Mouse (Mus musculus): ENCODE data around the gene Dynlt1b. TPM values are rescaled to one million over a fixed set of nuclear protein-coding genes. Genes with fewer than 3 reads are reported as not detected.
"Not testable (repeated sequence)": the region's sequence is repeated elsewhere in the genome, so short reads cannot be mapped to it uniquely, and the experiment has no call there.

The Dynlt1b gene
- polyA plus RNA-seq, 1 experiment from 2014 or later = 613 TPM

DNA sequence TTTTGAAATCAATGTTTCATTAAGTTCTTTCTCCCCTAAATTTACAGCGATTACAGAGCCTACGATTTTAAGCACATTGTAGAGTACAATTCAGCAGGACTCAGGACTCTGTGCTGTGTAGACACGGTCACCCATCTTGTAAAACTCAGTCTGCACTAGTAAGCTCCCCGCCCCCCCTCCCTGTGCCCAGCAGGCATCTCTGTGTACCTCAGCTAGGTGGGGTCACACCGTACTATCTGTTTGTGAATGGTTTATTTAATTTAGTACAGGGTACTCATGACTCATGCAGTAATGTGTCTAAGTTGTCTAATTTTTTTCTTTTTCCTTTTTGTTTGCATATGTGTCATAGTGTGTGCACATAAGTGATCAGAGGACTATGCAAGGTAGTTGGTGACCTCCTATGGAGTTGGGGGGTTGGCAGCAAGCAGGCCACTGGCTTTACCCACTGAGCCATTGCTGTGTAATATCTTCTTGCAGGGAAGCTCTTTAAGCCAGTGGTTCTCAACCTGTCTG is 31.2 kb downstream of the Dynlt1b start:
- not testable (repeated sequence) for H3K36me3 ChIP-seq (ENCODE audit: control insufficient read depth, insufficient read depth, low read length); ATAC-seq (replicated peaks; ENCODE audit: low FRiP score, low TSS enrichment, low read depth); H3K27ac ChIP-seq (ENCODE audit: low read depth); DNase-seq (ENCODE audit: low spot score); H3K4me1 ChIP-seq (replicated peaks; ENCODE audit: control insufficient read depth, insufficient read depth, low read length); H3K4me2 ChIP-seq (ENCODE audit: low read length); H3K27me3 ChIP-seq (replicated peaks; ENCODE audit: control insufficient read depth, insufficient read depth, low read length); H3K9me3 ChIP-seq (ENCODE audit: control insufficient read depth, low read length); H3K4me3 ChIP-seq (ENCODE audit: low read depth, low read length); H3K9ac ChIP-seq (ENCODE audit: low read length)
- WGBS = 94% methylated on average over 5 of the region's 5 CpGs

DNA sequence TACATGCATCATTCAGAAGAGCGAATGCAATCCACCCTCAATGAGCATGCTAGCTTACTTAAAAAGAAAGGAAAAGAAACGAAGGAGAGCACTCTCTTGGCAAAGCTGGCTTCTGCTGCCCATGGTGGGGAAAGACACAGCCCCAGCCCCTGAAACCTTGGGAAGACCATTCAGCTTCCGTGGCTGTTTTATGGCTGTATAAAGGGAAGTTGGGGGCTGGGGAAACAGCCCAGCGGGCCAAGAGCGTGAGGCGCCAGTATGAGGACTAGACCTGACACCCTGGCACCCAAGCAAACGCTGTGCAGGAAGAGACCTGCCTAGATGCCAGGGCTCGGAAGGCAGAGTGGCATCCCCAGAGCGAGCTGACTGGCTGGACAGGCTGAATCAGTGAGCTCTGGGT is 35.8 kb downstream of the Dynlt1b start:
- WGBS = 87% methylated on average over 9 of the region's 9 CpGs

DNA sequence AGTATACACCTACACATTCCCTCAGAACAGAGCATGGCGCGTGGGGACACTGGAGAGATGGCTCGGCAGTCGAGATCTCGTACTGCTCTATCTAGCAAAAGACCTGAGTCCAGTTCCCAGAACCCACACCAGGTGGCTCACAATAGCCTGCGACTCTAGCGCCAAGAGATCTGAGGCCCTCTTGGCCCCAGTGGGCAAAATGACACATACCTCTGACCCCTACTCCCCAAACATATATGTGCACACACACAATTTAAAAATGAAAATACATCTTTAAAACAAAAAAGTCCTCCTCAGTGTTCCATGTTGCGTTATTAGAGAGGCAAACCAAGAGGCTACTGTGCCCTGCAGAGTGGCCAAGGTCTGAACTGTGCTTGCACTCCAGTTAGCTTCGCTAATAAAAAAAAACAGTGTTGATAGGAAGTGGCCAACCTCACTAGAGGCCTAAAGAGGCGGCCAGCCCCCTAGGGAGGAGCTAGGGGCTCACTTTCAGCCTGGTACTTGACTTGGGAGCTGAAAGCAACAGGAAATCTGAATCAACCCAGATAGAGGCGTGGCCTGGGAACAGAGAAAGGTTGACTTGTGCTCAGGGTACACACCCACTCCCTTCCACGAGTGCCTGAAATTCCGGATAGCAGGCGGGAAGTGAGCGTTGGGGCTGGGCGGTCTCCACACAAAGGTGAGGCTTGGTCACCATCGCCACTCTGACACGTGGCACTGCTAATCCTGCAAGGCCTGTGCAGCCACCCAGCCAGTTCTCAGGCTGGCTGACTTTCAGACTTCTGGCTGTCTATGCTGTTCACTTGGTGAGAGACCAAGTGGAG is 37.9 kb downstream of the Dynlt1b start:
- H3K4me3 ChIP-seq (ENCODE audit: low read depth, low read length); H3K27me3 ChIP-seq (replicated peaks; ENCODE audit: control insufficient read depth, insufficient read depth, low read length); H3K4me1 ChIP-seq (replicated peaks; ENCODE audit: control insufficient read depth, insufficient read depth, low read length); H3K4me2 ChIP-seq (ENCODE audit: low read length); H3K9ac ChIP-seq (ENCODE audit: low read length); H3K36me3 ChIP-seq (ENCODE audit: control insufficient read depth, insufficient read depth, low read length); H3K9me3 ChIP-seq (ENCODE audit: control insufficient read depth, low read length): not testable (repeated sequence)
- DNase-seq (ENCODE audit: low spot score) = peak; percentile 78
- H3K27ac ChIP-seq (ENCODE audit: low read depth) = peak overlapping the region; percentile 16; the same call in 1 of the 2 replicates
- ATAC-seq (replicated peaks; ENCODE audit: low FRiP score, low TSS enrichment, low read depth) = peak; percentile 76
- 51% methylated on average over 16 of the region's 18 CpGs for WGBS

More for the DNA sequence above, 35.8 kb downstream of the Dynlt1b start:
- not testable (repeated sequence) for H3K9ac ChIP-seq (ENCODE audit: low read length); DNase-seq (ENCODE audit: low spot score); ATAC-seq (replicated peaks; ENCODE audit: low FRiP score, low TSS enrichment, low read depth); H3K36me3 ChIP-seq (ENCODE audit: control insufficient read depth, insufficient read depth, low read length); H3K27ac ChIP-seq (ENCODE audit: low read depth); H3K4me3 ChIP-seq (ENCODE audit: low read depth, low read length); H3K4me1 ChIP-seq (replicated peaks; ENCODE audit: control insufficient read depth, insufficient read depth, low read length); H3K4me2 ChIP-seq (ENCODE audit: low read length); H3K27me3 ChIP-seq (replicated peaks; ENCODE audit: control insufficient read depth, insufficient read depth, low read length); H3K9me3 ChIP-seq (ENCODE audit: control insufficient read depth, low read length)

DNA sequence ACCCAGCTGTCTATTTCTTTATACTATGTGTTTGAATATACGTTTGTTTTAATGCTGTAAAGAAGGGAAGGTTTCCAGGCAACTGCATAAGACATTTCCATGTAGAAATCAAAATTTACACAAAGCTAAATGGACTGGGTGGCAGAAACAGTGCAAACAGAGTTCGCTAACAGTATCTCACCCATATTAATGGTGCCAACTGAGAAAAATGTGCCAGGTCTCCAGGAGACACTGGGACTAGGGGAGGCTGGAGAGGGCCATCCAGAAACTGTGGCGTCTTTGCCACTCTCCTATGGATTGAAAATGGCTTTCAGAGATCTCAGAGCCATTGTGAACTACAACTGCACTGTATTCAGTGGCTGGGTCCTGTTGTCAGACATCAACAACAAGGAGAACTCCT is 40.1 kb downstream of the Dynlt1b start:
- not testable (repeated sequence) for H3K4me2 ChIP-seq (ENCODE audit: low read length); H3K27me3 ChIP-seq (replicated peaks; ENCODE audit: control insufficient read depth, insufficient read depth, low read length); H3K36me3 ChIP-seq (ENCODE audit: control insufficient read depth, insufficient read depth, low read length); H3K27ac ChIP-seq (ENCODE audit: low read depth); H3K4me1 ChIP-seq (replicated peaks; ENCODE audit: control insufficient read depth, insufficient read depth, low read length); H3K9ac ChIP-seq (ENCODE audit: low read length); H3K4me3 ChIP-seq (ENCODE audit: low read depth, low read length); H3K9me3 ChIP-seq (ENCODE audit: control insufficient read depth, low read length); DNase-seq (ENCODE audit: low spot score); ATAC-seq (replicated peaks; ENCODE audit: low FRiP score, low TSS enrichment, low read depth)
- 78% methylated on average over 2 of the region's 3 CpGs for WGBS

DNA sequence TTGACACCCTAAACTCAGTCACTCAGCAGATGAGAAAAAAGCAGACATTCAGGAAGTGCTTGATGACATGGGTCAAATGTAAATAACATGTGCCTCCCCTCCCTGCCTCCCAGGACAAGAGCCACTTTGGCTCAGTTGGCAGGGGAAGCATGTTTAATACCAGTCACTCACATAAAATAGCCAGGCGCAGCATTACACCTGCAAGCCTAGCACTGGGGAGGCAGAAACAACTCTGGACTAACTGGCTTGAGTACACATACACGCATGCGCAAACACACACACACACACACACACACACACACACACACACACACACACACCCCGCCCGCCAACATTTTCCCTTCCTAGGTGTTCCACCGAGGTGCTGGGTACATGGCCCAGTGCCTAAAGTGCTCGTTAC is 40.8 kb downstream of the Dynlt1b start:
- not testable (repeated sequence) for H3K4me3 ChIP-seq (ENCODE audit: low read depth, low read length); H3K9ac ChIP-seq (ENCODE audit: low read length); ATAC-seq (replicated peaks; ENCODE audit: low FRiP score, low TSS enrichment, low read depth); H3K27me3 ChIP-seq (replicated peaks; ENCODE audit: control insufficient read depth, insufficient read depth, low read length); DNase-seq (ENCODE audit: low spot score); H3K27ac ChIP-seq (ENCODE audit: low read depth); H3K4me2 ChIP-seq (ENCODE audit: low read length); H3K9me3 ChIP-seq (ENCODE audit: control insufficient read depth, low read length); H3K36me3 ChIP-seq (ENCODE audit: control insufficient read depth, insufficient read depth, low read length); H3K4me1 ChIP-seq (replicated peaks; ENCODE audit: control insufficient read depth, insufficient read depth, low read length)
- 87% methylated on average over 6 of the region's 7 CpGs for WGBS

DNA sequence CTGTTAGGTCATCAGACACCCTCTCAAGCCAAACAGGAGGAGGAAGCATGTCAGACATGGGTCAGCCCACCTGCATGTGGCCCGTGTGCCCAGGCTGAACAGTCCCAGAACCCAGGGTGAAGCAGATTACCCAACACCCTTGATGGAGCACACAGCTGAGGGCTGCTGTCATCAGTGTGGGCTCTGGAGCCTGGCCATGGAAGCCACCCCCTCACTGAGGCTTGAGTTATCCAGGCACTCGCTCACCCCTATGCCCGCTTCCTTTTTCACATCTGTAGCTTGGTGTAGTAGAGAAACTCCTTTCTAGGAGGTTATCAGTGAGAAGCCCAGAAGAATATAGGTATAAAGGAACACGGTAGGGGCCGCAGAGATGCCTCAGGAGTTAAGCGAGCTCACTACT is 45.4 kb downstream of the Dynlt1b start:
- H3K4me2 ChIP-seq (ENCODE audit: low read length) = not testable (repeated sequence)
- 93% methylated on average over 6 of the region's 6 CpGs for WGBS

DNA sequence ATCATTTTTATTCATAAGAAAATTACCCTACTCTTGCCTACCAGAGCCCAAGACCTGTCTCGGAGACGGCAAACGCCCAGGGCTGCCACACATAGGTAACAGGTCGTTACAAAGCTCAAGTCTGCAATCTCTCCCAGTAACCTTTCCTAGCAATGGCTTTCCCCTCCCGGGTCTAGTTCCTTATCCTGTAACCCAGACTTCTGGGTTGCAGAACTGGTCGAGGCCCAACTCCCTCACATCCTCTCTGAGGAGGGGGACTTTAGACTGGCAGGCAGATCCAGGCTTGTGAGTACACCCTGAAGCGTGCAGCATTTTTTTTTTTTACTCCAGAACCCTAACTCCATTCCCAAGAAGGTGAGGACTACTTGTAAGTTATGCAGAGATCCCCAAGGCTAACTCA is 46.0 kb downstream of the Dynlt1b start:
- H3K9me3 ChIP-seq (ENCODE audit: control insufficient read depth, low read length); H3K4me1 ChIP-seq (replicated peaks; ENCODE audit: control insufficient read depth, insufficient read depth, low read length); ATAC-seq (replicated peaks; ENCODE audit: low FRiP score, low TSS enrichment, low read depth); H3K36me3 ChIP-seq (ENCODE audit: control insufficient read depth, insufficient read depth, low read length); H3K27ac ChIP-seq (ENCODE audit: low read depth); H3K9ac ChIP-seq (ENCODE audit: low read length); H3K27me3 ChIP-seq (replicated peaks; ENCODE audit: control insufficient read depth, insufficient read depth, low read length): not testable (repeated sequence)
- peak overlapping the region; percentile 84 for H3K4me2 ChIP-seq (ENCODE audit: low read length)
- 54% methylated on average over 6 of the region's 7 CpGs for WGBS
- peak overlapping the region; percentile 71 for H3K4me3 ChIP-seq (ENCODE audit: low read depth, low read length)
- peak; percentile 68 for DNase-seq (ENCODE audit: low spot score)

More for the DNA sequence above, 45.4 kb downstream of the Dynlt1b start:
- not testable (repeated sequence) for H3K27me3 ChIP-seq (replicated peaks; ENCODE audit: control insufficient read depth, insufficient read depth, low read length); ATAC-seq (replicated peaks; ENCODE audit: low FRiP score, low TSS enrichment, low read depth); H3K4me3 ChIP-seq (ENCODE audit: low read depth, low read length); H3K4me1 ChIP-seq (replicated peaks; ENCODE audit: control insufficient read depth, insufficient read depth, low read length); H3K36me3 ChIP-seq (ENCODE audit: control insufficient read depth, insufficient read depth, low read length); H3K9ac ChIP-seq (ENCODE audit: low read length); H3K9me3 ChIP-seq (ENCODE audit: control insufficient read depth, low read length); H3K27ac ChIP-seq (ENCODE audit: low read depth)
- peak; percentile 58 for DNase-seq (ENCODE audit: low spot score)

DNA sequence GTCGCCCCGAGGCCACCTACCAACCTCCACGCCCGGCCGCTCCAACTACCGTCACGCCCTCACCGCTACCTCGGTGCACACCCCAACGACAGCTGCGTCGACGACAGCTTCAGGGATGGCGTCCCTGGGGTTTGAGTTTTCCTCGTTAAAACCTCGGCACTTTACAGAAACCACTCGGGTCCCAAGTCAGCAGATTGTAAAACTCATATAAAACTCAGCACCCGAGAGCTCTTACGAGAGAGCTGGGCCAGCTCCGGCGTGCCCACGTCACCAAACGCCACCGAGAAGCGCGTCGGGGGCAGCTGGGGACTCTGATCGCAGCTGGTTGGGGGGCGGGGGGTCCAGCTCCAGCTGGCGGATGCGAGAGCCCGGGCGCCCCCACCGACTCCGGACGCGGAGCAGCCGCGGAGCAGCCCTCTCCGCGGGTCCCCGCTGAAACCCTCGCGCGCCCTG is 46.6 kb downstream of the Dynlt1b start:
- H3K4me3 ChIP-seq (ENCODE audit: low read depth, low read length) = peak overlapping the region; percentile 71
- not testable (repeated sequence) for H3K4me1 ChIP-seq (replicated peaks; ENCODE audit: control insufficient read depth, insufficient read depth, low read length); H3K36me3 ChIP-seq (ENCODE audit: control insufficient read depth, insufficient read depth, low read length); H3K9me3 ChIP-seq (ENCODE audit: control insufficient read depth, low read length); H3K27me3 ChIP-seq (replicated peaks; ENCODE audit: control insufficient read depth, insufficient read depth, low read length)
- DNase-seq (ENCODE audit: low spot score) (peak; percentile 89), ATAC-seq (replicated peaks; ENCODE audit: low FRiP score, low TSS enrichment, low read depth) (peak; percentile 74)
- peak overlapping the region; percentile 84 for H3K4me2 ChIP-seq (ENCODE audit: low read length)
- peak overlapping the region; percentile 29; the same call in 1 of the 2 replicates for H3K27ac ChIP-seq (ENCODE audit: low read depth)
- under 1% methylated on average over 45 of the region's 45 CpGs for WGBS
- peak overlapping the region; percentile 75 for H3K9ac ChIP-seq (ENCODE audit: low read length)

DNA sequence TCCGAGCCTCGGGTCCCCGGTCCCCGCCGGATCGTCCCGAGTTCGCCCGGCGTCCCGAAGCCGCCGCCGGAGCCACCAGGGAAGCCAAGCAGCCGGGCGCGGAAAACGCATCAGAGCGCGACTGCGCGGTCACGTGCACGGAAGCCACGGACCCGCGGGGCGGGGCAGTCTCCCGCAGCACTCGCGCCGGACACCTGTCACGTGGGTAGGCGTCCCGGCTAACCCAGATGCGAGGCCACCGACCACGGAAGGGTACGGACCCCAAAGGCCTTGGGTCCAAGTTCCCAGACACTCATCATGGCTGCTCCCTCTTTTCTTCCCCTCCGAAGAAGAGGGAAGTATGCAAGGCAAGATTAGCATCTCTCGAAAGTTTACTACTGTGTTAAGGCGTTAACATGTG is 47.1 kb downstream of the Dynlt1b start:
- H3K9ac ChIP-seq (ENCODE audit: low read length) = peak overlapping the region; percentile 75
- peak overlapping the region; percentile 71 for H3K4me3 ChIP-seq (ENCODE audit: low read depth, low read length)
- H3K27me3 ChIP-seq (replicated peaks; ENCODE audit: control insufficient read depth, insufficient read depth, low read length); H3K4me1 ChIP-seq (replicated peaks; ENCODE audit: control insufficient read depth, insufficient read depth, low read length); H3K9me3 ChIP-seq (ENCODE audit: control insufficient read depth, low read length); H3K36me3 ChIP-seq (ENCODE audit: control insufficient read depth, insufficient read depth, low read length): not testable (repeated sequence)
- peak overlapping the region; percentile 84 for H3K4me2 ChIP-seq (ENCODE audit: low read length)
- H3K27ac ChIP-seq (ENCODE audit: low read depth) = peak overlapping the region; percentile 29; the same call in 1 of the 2 replicates
- DNase-seq (ENCODE audit: low spot score) = peak; percentile 92
- peak; percentile 83 for ATAC-seq (replicated peaks; ENCODE audit: low FRiP score, low TSS enrichment, low read depth)
- 2% methylated on average over 31 of the region's 42 CpGs for WGBS

Data from intestine, embryonic 14.5 days (tissue).